Mouse (Mus musculus) kidney, adult 11 months (tissue): ENCODE results near the gene Atg4c.

ENCODE experiments used
- DNase-seq: peaks from one replicate; pipeline ENCODE4 v3.0.0; 2022

Atg4c gene

DNA sequence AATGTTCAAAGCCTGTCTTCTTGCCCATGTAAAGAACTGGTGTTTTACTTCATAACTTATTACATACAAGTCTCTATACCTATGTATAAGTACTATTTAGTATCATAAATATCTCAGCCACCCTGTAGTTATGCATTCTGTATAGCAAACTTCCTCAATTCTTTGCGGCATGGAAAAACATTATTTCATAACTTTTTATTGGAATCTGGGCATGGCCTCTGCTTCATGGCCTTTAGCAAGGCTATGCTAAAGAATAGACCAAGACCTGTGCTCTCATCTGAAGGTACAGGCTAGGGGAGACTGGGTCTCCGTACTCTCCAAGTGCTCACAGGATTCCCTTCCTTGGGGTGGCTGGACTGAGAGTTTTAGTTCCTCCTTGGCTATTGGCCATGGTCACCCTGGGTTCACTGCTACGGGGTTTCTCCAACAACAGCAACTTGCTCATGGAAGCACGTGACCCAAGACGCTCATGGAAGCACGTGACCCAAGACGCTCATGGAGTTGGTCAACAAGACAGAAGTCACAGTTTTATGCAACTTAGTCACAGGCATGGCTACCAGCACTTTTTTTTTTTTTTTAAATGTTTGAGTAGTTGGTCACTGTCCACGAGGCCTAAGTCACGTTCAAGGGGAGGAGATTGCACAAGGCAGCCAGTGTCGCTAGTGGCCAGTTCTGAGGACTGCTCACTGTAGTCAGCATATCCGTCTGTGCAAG lies 7.2 kb upstream of the Atg4c start:
- no peak for DNase-seq

DNA sequence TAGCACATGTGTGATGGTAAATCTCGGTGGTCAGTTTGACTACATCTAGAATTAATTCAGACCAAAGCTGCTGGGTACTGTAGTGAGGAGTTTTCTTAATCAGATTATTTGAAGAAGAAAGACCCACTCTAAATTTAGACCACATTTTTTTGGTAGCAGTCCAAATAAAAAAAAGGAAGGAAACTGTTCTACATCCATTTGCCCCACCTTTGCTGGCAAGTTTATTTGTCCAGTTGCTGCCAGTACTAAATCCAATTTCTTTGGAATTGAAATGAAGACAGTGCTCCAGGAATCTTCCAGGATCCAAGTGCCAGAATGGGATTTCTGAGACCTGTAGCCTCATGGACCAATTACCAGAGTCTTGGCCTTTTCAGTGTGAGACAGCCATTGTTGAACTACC lies 1.1 kb upstream of the Atg4c start:
- no peak for DNase-seq

DNA sequence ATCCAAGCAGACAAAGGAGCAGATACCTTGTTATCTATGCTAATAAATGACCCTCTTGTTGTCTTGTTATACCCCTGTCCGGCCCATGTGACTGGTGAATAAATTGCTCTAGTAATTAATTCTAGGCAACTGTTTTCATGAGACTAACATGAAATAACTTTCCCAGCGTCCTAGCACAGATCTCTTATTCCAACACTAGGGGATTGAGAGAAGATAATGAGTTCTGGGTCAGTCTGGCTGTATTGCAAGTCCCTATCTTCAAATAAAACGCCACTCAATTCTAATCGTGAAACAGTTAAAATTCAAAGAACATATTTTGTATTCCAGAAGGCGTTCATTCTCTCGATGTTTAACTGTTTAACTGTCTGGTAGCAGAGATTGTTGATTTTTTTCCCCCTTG lies 520 bp upstream of the Atg4c start:
- no peak for DNase-seq

DNA sequence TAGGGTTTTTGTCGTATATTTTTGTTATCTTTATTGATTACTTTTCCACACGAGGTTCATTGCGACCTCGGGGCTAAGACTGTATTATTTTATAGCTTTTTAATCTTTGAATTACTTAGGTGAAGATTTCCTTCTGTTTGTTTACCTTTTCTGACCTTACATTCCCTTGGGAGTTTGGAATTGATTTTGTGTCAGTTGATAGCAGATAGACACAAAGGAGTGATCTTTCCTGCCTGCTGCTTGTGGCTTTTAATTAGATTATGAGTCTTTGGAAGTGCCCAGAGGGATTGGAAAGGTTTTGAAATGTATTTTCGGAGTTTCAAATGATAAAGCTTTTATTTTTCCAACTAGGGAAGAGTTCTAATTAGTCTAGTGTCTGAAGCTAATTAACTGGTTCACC lies 1.1 kb downstream of the Atg4c start:
- DNase-seq: no peak

DNA sequence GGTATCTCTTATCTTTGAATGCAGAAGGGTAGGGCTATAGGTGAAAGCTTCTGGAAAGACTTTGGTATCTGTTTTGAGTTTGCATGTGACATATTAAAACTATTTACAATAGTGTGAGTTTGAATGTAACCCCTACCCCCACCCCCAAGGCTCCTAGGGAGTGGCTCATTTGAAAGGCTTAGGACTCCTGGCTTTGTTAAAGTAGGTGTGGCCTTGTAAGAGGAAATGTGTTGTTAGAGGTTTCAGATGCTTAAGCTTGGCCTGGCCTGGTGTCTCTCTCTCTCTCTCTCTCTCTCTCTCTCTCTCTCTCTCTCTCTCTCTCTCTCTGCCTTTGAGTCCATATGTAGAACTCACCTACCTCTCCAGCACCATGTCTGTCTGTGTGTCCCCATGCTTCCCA lies 5.0 kb downstream of the Atg4c start:
- DNase-seq: no peak

DNA sequence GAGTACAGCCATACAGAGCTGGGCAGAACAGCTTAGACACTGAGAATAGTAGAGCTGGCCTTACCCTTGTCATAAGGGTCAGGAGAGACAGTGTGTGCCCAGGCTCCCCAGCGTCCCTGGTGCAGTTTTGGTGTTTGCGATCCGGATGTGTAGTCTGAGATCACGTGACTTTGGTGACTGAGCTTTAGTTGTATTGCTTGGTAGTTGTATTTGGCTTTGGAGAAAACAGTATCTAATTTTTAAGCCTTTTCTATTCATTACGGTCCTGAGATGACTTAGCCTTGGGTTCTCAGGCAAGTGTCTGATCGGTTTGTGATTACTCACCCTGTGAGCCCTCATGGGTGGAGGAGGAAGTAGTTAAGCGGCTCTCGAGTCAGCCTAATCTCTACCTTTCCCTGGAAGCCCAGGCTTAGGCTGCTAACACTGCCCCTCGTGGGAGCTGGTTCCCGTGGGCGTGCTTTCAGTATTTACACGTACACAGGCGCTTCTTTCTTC lies 6.1 kb downstream of the Atg4c start:
- DNase-seq: no peak

DNA sequence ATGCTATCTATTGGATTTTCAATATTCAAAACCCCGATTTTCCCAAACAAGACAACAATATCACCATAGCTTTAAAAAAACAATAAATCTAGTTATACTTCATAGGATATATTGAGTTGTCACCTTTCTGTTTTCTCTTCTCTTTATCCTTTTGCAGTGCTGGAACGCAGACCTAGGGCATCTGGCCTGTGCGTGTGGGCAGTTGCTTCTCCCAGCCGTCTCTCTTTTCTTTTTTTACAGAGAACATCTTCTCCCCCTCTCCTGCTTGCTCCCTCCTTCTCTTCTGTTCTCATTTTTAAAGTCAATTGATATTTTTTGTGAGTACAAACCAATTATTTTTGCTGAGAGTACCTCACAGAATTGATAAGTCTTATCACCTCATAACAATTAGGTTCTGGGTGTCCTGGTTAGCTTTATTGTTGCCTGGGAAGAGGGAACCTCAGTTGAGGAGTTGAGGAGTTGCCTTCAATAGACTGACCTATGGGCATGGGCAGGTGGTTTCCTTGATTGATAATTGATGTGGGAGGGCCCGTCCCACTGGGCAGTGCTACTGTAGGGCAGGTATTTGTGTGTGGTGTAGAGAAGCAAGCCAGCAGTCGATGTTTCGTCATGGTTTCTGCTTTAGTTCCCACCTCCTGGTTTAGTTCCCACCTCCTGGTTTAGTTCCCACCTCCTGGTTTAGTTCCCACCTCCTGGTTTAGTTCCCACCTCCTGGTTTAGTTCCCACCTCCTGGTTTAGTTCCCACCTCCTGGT lies 6.8 kb downstream of the Atg4c start:
- DNase-seq: no peak

DNA sequence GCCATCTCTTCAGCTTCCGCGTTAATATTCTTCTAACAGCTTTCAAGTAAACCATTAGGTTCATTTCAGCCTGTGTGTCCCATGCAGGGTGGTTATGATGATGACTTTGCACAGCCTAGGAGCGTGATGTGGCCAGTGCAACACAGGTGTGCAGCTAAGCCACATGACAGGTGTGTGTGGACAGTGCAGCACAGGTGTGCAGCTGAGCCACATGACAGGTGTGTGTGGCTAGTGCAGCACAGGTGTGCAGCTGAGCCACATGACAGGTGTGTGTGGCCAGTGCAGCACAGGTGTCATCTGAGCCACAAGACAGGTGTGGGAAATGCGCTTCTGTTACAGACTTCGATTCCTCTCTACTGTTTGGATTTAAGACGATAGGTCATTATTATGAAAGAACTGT lies 12.0 kb downstream of the Atg4c start:
- no peak for DNase-seq

DNA sequence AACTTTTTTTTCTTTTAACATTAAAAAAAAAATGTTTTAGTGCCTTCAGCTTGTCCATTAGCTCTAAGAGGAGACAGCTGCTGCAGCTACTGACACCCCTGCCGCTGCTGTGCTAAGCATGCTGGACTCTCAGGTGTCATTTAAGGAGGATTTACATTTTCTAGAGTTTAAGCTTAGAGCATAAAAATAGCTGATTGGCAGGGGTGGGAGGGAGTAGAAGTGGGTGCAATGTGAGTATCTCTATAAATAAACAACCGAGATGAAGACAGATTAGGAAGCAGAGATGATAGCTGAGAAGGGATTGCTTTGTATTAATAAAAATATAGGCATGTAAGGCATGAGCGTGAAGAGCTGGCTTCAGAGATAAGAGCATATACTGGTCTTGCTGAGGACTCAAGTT lies 12.6 kb downstream of the Atg4c start:
- DNase-seq: no peak

DNA sequence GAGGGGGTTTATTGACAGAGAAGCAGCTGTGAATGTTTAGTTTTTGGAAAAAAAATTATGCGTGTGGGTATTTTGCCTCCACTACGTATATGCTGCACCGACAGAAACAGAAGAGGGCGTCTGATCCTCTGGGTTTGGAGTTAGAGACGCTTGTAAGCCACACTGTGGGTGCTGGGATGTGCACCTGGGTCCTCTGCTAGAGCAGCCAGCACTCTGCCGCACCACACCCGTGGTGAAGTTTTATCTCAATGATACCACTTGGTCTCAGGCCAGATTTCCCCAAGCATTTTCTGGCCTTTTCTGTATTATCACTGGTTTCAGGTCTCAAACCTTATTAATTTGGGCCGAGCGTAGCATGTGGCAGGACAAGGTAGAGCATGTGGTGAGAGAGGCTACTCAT lies 16.4 kb downstream of the Atg4c start:
- no peak for DNase-seq

DNA sequence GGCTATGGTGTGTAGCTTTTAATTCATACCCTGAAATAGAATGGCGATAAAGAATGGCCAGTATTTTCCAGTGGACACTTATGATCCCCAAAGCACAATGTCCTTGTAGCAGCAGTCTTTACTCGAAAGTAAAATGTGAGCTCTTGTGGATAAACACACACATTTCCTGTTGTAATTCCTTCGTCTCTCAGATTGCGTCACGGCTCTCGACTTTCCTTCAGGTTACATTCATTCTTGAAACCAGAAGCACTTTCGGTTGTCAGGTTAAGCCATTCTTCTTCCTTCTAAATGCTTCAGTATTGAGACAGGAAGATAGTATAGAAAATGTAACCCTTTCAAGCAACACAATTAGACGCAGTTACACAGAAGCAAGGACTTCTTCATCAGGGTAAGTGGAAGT lies 17.9 kb downstream of the Atg4c start:
- DNase-seq: no peak

DNA sequence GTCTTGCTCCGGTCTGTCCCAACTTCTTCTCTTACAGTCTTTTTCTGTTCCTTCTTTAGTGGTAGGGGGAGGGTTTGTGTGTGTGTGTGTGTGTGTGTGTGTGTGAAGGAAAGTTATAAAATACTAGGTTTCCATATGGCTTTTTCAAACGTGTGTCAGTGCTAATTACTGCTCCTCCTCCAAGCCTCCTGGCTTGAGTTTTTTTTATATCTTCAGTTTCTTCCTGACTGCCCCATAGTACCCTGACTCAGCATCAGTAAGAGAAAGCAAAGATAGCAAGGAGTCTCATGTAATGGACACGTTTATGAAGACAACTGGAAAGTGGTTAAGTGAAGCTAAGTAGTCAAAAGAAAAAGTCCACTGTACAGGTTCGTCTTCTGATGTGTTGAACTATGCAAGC lies 19.4 kb downstream of the Atg4c start:
- DNase-seq: no peak

DNA sequence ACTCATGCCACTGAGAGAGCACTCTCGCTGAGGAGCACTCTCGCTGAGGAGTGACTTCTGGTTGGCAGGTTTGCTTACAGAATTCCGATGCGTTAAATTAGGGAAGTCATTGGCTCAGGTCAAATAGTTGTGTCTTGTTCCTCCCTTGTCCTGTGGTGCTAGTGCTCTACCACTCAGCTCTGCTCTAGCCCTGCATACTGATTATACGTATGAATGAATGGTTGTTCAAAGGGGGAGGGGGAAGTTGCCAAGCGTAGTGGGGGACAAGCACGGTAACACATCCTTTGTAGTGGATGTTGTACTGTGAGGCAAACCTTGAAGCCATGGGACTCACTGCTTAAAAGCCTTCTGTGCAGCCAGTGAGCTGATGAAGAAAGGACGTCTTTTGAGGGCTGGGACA lies 28.5 kb downstream of the Atg4c start:
- DNase-seq: no peak

DNA sequence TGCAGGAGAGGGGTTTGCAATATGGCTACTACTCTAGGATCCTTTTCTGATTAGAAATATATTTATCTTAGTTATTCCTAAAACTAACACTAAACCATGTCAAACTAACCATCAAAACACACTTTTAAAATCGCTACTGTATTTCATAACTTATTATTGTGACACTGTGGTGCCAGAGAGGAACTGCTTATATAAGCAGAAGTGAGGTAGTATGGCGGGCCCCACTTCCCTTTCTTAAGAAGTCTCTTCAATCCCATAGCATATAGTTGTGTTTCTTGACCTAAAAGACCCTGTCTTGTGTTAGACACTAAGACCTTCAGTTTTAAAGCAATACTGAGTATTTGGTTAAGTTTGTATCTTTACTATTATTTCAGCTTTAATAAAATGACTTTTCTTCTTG lies 31.1 kb downstream of the Atg4c start:
- no peak for DNase-seq

DNA sequence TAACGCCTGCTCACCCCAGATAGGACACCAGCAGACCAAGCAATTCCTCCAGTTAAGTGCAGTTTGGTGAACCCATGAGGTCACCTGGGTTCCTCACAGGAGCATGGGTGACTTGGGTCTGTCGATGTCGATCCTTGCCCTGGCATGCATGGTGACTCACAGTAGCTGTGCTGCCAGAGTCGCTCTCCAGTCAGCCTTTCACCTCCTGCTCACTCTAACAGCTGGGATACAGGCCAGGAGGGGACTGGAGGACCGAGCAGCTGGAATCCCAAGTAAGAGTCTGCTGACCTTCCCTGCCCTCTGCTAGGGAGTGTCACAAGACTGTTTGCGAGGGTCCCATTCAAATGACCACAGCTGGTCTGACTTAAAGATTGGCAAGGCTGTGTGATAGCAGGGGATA lies 33.5 kb downstream of the Atg4c start:
- DNase-seq: no peak

DNA sequence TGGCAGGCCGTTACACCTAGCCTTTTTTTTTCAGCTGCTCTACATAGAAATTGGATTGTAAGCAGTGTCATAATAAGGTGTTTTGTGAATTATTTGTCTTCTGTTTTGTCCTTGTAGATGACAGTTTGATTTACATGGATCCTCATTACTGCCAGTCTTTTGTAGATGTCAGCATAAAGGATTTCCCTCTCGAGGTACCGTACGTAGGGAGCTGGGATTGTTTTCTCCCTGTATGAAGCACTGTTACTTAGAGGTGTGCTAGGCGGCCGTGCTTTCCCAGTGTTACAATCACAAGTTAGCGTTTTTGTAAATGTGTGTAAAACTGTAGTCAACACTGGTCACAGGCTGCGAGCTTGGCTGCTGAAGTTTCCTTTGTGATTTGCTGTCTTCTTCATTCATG lies 35.6 kb downstream of the Atg4c start:
- DNase-seq: no peak

DNA sequence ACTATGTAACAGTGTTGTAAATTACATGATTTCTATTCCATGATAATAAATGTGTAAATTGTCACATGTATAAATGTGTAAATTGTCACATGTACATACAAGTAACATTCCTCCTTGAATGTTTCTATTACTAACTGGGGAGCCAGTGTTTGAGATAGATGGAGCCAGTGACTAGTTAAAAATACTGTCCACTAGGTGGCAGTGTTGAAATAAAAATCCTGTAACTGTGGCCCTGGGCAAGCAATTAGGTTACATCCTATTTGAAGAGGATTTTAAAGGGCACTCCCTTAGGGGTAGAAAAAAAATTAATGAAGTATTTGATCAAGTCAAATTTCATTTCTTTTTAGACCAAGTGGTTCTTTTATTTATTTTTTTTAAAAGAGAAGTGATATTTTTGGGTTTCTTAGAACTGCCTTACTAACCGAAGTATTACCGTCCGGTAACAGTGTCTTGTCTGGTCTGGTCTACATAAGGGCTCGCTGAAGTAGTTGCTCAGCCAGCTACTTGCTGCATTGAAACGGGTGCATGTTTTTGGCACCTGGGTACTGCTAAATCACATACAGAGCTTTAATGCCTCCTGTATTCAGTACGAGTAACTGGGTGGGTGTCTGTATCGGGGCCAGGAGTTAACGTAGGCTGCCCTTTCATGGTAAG lies 41.6 kb downstream of the Atg4c start:
- DNase-seq: no peak

DNA sequence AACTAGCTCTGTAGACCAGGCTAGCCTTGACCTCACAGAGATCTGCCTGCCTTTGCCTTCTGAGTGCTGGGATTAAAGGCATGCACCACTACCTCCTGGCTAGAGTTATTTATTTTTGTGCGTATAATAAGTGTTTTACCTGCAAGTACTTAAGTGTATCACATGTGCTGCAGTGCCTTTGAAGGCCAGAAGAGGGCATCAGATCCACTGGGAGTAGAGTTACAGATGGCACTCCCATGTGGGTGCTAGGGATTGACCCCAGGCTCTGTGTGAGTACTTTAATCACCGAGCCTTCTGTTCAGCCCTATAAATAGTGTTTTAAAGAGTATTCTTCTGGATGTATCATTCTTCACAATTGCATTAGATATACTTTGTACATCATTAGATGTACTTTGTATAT lies 44.6 kb downstream of the Atg4c start:
- no peak for DNase-seq

DNA sequence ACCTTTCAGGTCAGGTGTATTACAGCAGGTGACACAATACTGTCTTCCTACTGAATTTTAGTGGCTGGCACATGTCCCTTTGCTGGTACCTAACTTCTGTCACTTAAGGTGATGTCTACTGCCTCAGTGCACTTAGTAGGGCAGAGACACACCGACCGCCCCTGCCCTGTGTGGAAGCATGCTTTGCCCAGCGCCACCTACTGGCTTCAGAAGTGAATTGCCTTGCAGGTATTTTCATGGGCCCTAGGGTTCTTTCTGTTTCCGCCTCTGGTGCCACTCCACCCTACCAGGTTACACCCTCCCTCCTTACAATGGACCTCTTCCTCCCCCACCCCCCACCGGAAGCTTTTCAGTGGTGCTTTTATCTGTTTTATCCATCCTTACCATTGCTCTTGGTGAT lies 47.9 kb downstream of the Atg4c start:
- DNase-seq: no peak

DNA sequence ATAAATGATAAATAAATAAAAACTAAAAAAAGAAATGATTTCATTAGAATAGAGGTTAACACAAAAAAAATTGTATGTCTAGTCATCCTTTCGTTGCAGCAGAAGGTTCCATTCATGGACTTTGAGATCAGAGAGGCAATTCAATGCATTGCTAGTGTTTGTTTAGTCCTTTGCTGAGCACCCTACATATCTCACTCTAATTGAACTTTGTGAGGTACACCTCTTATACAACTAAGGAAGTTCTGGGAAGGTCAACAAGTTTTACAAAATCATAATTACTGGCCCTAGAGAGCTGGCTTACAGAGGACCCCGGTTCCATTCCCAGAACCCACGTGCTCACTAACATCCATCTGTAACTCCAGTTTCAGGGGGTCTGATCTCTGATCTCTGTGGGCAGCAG lies 55.6 kb downstream of the Atg4c start:
- DNase-seq: no peak

DNA sequence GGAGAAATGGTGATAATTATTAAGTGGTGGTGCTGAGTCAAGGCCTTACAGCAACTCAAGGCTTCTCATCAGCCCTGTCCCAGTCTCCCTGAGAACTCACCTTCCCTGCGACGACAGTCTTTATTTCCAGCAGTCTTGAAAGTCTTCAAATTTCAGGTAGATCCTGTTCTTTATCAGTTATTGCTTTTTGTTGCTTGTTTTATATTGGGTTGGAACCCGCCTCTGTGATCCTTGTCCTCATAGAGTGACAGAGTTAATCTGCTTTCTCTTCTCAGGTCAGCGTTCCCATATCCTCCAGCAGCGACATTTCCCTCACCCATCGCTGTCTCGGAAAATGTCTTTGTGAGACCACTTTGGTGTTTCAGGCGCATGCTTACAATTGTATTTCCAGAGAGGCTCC lies 56.1 kb downstream of the Atg4c start:
- no peak for DNase-seq

DNA sequence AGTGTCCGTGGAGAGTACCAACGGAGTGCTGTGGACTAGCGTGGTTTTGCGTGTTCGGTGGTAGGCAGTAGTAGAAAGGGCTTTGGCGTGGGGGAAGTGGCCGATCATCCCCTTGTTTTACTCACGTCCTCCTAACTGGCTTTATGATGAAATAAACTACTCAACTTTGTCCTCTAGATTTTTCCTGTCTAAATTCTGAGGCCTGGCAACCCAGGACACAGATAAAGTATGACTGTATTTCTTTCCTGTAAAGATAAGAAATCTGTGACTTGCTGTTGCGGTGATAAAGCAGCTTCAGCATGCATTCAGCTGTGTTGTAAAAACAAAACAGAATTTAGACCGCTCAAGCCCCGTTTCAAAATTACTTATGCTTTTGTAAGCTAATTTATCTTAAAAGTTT lies 59.2 kb downstream of the Atg4c start:
- no peak for DNase-seq

DNA sequence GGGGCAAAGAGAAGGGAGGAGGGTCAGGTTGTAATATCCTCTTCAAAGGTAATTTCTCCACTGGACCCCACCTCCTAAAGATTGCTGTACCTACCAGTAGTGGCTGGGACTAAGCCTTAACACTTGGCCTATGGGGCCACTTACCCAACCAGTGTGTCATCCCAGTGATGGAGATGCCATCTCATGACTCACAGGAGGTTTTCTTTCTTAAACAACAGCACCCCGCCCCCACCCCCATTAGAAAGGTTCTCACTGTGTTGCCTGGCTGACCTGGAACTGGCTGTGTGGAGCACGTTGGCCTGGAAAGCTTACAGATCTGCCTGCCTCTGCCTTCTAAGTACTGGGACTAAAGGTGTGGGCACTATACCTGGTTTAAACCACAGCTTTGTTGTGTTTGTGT lies 69.5 kb downstream of the Atg4c start:
- DNase-seq: no peak

DNA sequence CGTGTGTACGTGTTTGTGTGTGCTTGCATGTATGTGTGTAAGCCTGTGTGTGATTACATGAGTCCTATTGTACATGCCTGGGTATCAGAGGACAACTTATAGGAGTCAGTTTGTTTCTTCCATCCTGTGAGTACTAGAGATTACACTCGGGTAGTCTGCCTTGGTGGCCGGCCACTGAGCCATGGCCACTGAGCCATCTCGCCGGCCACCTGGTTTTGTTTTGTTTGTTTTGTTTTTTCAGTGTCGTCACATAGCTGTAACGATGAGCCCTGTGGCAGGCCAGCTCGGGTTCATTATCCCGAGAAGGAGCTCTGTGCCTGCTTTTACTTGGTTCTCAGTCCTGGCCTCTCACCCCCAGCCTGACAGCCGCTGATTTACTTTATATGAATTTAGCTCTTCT lies 69.9 kb downstream of the Atg4c start:
- DNase-seq: no peak
